Mouse (Mus musculus): ENCODE measurements around the gene Fcgrt. TPM values are rescaled to one million over a fixed set of nuclear protein-coding genes. Genes with fewer than 3 reads are reported as not detected.
A peak's percentile ranks its signal among the peaks of the same experiment; 100 is the strongest.
"Not testable (repeated sequence)": the region's sequence is repeated elsewhere in the genome, so short reads cannot be mapped to it uniquely, and the experiment has no call there.

Fcgrt gene
- polyA plus RNA-seq, 1 experiment: 38.9 TPM

GRCm38 (mm10) chr7:45126147-45126843 lies 22.6 kb upstream of the Fcgrt start:
- Histone ChIP-seq H3K4me3 (ENCODE audit: control insufficient read depth, insufficient read depth, low read length) (no peak overlapping the region), H3K4me1 (replicated peaks; ENCODE audit: control insufficient read depth, insufficient read depth, low read length) (peaks cover 49% of the 10 kb centered on the region), H3K36me3 (ENCODE audit: control insufficient read depth, insufficient read depth, low read length) (peaks cover 37% of the 10 kb centered on the region), H3K27ac (ENCODE audit: control insufficient read depth, insufficient read depth, low read length) (no peak overlapping the region), H3K27me3 (ENCODE audit: control insufficient read depth, insufficient read depth, low read length) (no peaks in the 10 kb centered on the region)
- WGBS: 92% methylated on average over 17 of the region's 17 CpGs
- DNase-seq: no peak
- TF ChIP-seq POLR2A (IDR thresholded peaks at IDR 0.05; ENCODE audit: control insufficient read depth, extremely low read depth, insufficient read depth, low read length, poor library complexity) (no peak), CTCF (IDR thresholded peaks at IDR 0.05; ENCODE audit: borderline replicate concordance, control insufficient read depth, extremely low read depth, insufficient read depth, low read length, poor library complexity) (no peak)

- not testable (repeated sequence) for H3K27ac ChIP-seq (ENCODE audit: control insufficient read depth, insufficient read depth, low read length); H3K27me3 ChIP-seq (ENCODE audit: control insufficient read depth, insufficient read depth, low read length); H3K4me3 ChIP-seq (ENCODE audit: control insufficient read depth, insufficient read depth, low read length); DNase-seq
- Histone ChIP-seq H3K4me1 (replicated peaks; ENCODE audit: control insufficient read depth, insufficient read depth, low read length) (peaks cover 51% of the 10 kb centered on the region), H3K36me3 (ENCODE audit: control insufficient read depth, insufficient read depth, low read length) (peaks cover 37% of the 10 kb centered on the region)
- 90% methylated on average over 5 of the region's 5 CpGs for WGBS
These were observed 22.0 kb upstream of the Fcgrt start for GRCm38 (mm10) chr7:45125649-45126048.

DNA sequence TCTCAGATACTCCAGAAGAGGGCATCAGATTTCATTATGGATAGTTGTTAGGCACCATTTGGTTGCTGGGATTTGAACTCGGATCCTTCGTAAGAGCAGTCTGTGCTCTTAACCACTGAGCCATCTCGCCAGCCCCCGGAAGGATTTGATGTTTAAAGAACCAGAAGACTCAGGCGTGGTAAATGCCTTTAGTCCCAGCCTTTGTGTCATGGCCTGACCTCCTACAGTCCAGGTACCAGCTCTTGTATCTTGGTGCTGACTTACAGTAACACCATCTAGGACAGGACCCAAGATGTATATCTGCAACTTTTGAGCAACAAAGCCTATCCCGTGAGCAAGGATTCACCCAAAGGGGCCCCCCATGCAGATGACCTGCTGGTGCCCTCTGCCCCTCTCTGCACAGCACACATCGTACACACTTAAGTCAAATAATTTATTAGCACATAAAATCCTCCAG lies 21.5 kb upstream of the Fcgrt start:
- Histone ChIP-seq H3K36me3 (ENCODE audit: control insufficient read depth, insufficient read depth, low read length) (peaks cover 37% of the 10 kb centered on the region), H3K4me3 (ENCODE audit: control insufficient read depth, insufficient read depth, low read length) (no peak overlapping the region), H3K27me3 (ENCODE audit: control insufficient read depth, insufficient read depth, low read length) (no peaks in the 10 kb centered on the region), H3K27ac (ENCODE audit: control insufficient read depth, insufficient read depth, low read length) (no peak overlapping the region), H3K4me1 (replicated peaks; ENCODE audit: control insufficient read depth, insufficient read depth, low read length) (peaks cover 56% of the 10 kb centered on the region)
- TF ChIP-seq POLR2A (IDR thresholded peaks at IDR 0.05; ENCODE audit: control insufficient read depth, extremely low read depth, insufficient read depth, low read length, poor library complexity): no peak
- TF ChIP-seq CTCF (IDR thresholded peaks at IDR 0.05; ENCODE audit: borderline replicate concordance, control insufficient read depth, extremely low read depth, insufficient read depth, low read length, poor library complexity): no peak
- no peak for DNase-seq
- WGBS: 76% methylated on average over 7 of the region's 7 CpGs

GRCm38 (mm10) chr7:45124224-45125143 lies 20.8 kb upstream of the Fcgrt start, which contains the start of gene Rps11:
TSS of gene Rps11 (minus strand) at chr7:45124439.
- peaks cover 60% of the 10 kb centered on the region for H3K4me1 ChIP-seq (replicated peaks; ENCODE audit: control insufficient read depth, insufficient read depth, low read length)
- H3K27ac ChIP-seq (ENCODE audit: control insufficient read depth, insufficient read depth, low read length): peak within 1 kb of the TSS; percentile 97
- WGBS: 2% methylated on average over 59 of the region's 59 CpGs
- TF ChIP-seq CTCF (IDR thresholded peaks at IDR 0.05; ENCODE audit: borderline replicate concordance, control insufficient read depth, extremely low read depth, insufficient read depth, low read length, poor library complexity) (peak; percentile 65; the same call in 1 of the 2 replicates), POLR2A (IDR thresholded peaks at IDR 0.05; ENCODE audit: control insufficient read depth, extremely low read depth, insufficient read depth, low read length, poor library complexity) (peak; percentile 85)
- peaks cover 37% of the 10 kb centered on the region for H3K36me3 ChIP-seq (ENCODE audit: control insufficient read depth, insufficient read depth, low read length)
- no peaks in the 10 kb centered on the region for H3K27me3 ChIP-seq (ENCODE audit: control insufficient read depth, insufficient read depth, low read length)
- peak within 1 kb of the TSS; percentile 79 for H3K4me3 ChIP-seq (ENCODE audit: control insufficient read depth, insufficient read depth, low read length)
- peak; percentile 98 for DNase-seq

- 12% methylated on average over 12 of the region's 12 CpGs for WGBS
- no peaks in the 10 kb centered on the region for H3K27me3 ChIP-seq (ENCODE audit: control insufficient read depth, insufficient read depth, low read length)
- H3K36me3 ChIP-seq (ENCODE audit: control insufficient read depth, insufficient read depth, low read length): peaks cover 37% of the 10 kb centered on the region
- TF ChIP-seq CTCF (IDR thresholded peaks at IDR 0.05; ENCODE audit: borderline replicate concordance, control insufficient read depth, extremely low read depth, insufficient read depth, low read length, poor library complexity): no peak
- TF ChIP-seq POLR2A (IDR thresholded peaks at IDR 0.05; ENCODE audit: control insufficient read depth, extremely low read depth, insufficient read depth, low read length, poor library complexity): no peak
- H3K27ac ChIP-seq (ENCODE audit: control insufficient read depth, insufficient read depth, low read length): peak overlapping the region; percentile 97
- DNase-seq: no peak
- peaks cover 60% of the 10 kb centered on the region for H3K4me1 ChIP-seq (replicated peaks; ENCODE audit: control insufficient read depth, insufficient read depth, low read length)
- H3K4me3 ChIP-seq (ENCODE audit: control insufficient read depth, insufficient read depth, low read length): peak overlapping the region; percentile 79
These were observed 19.5 kb upstream of the Fcgrt start for GRCm38 (mm10) chr7:45123186-45123570.

DNA sequence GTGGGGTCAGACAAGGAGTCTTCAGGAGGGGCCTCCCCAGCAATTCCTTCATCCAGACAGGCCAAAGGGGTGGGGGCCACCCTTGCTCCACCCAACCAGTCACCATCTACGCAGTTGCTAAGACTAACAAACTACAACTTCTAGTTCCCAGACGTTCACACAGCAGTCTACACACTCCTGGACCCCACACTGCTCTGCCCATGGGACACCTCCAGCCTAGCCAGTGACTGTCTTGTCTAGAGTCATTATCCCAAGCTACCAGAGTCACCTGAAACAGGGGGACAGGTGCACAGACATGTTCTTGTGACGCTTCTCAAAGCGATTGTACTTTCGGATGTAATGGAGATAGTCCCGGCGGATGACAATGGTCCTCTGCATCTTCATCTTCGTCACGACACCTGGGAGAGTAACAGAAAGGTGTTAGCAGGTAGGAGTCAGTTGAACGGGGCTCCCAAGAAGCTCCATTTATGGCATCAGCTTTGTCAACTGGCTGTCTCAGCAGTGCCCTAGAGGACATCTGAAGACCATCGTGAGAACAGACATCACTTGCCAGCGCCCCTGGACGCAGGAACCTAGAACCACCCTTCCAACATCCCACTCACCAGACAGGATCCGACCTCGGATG lies 19.0 kb upstream of the Fcgrt start:
- H3K4me3 ChIP-seq (ENCODE audit: control insufficient read depth, insufficient read depth, low read length): peak overlapping the region; percentile 79
- WGBS: 76% methylated on average over 15 of the region's 15 CpGs
- DNase-seq: no peak
- peaks cover 60% of the 10 kb centered on the region for H3K4me1 ChIP-seq (replicated peaks; ENCODE audit: control insufficient read depth, insufficient read depth, low read length)
- H3K36me3 ChIP-seq (ENCODE audit: control insufficient read depth, insufficient read depth, low read length): peaks cover 37% of the 10 kb centered on the region
- TF ChIP-seq POLR2A (IDR thresholded peaks at IDR 0.05; ENCODE audit: control insufficient read depth, extremely low read depth, insufficient read depth, low read length, poor library complexity) (no peak), CTCF (IDR thresholded peaks at IDR 0.05; ENCODE audit: borderline replicate concordance, control insufficient read depth, extremely low read depth, insufficient read depth, low read length, poor library complexity) (no peak)
- peak overlapping the region; percentile 97 for H3K27ac ChIP-seq (ENCODE audit: control insufficient read depth, insufficient read depth, low read length)
- no peaks in the 10 kb centered on the region for H3K27me3 ChIP-seq (ENCODE audit: control insufficient read depth, insufficient read depth, low read length)

All from thymus, adult 2 months (tissue).